Mouse (Mus musculus): Measurements from ENCODE around the gene Cmip.

Cmip gene

DNA sequence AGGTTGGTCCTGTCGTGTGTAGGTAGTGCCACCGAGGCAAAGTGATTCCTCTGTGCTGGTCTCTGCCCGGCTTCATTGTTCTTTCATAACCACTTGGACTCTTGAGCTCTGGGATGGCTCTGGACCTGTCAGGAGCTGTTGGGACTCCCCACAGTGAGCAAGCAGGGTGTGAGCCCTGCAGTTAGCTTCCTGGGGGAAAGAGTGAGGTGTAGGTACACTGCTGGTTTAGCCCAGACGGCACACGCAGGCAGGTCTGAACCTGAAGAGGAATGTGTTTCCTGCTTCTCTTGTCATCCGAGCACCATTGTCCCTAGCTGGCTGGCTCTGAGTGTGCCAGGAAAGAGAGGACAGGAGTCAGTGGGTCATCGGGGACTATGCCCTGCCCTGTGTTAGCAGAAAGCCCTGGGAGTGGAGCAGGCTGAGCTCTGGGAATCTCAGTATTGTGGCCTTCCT lies 70.5 kb downstream of the Cmip start:
- DNase-seq: no peak

DNA sequence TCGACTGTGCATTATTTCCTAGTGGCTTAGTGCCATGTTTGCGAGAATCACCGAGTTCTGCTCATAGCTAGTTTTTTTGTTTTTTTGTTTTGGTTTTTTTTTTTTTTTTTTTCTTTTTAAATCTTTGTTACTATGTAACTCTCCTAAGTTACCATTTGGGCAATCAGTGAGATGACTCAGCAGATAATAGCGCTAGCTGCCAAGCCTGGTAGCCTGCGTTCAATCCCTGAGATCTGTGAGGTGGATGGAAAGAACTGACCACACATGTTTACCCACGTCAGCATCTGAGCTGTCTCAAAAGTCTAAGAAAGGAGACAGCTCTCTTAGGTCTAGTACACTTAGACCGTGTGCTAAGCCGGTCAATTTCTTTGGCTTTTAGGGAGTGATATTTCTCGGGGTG lies 71.9 kb downstream of the Cmip start:
- DNase-seq: no peak

DNA sequence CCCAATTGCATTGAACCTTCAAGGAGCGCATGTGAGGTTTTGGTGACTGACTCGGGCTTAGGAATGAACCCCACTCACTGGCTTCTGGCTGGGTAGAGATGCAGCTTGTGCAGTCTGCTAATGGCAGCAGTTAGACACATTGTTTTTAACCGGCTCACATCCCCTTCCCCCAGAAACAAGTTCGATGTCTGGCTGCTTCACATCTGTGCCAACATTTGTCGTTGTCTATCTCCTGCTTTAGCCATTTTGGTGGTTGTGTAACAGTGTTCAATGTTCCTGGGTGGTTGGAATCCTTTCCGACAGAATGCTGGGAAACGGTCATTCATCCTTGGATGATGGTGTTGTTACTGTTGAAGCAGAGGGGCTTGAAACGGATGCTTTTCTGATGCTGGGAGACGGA lies 72.3 kb downstream of the Cmip start:
- no peak for DNase-seq

DNA sequence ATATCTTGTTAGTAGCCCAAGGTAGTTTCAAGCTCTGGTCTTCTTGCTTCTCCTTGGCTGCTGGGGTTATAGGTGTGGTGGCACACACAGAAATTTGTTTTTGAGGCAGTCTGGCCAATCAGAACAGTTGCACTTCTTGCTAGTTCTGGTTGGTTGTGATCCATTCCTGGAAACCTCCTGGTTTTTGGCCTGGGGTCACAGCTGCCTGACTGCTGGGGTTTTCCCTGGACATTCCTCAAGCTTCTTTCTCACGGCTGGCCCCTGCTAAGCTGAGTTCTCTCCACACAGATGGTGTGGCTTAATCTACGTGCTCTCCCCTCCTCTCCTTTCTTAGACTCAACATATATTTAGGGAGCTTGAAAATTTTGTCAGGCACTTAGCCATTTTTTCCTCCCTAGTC lies 73.0 kb downstream of the Cmip start:
- DNase-seq: no peak

DNA sequence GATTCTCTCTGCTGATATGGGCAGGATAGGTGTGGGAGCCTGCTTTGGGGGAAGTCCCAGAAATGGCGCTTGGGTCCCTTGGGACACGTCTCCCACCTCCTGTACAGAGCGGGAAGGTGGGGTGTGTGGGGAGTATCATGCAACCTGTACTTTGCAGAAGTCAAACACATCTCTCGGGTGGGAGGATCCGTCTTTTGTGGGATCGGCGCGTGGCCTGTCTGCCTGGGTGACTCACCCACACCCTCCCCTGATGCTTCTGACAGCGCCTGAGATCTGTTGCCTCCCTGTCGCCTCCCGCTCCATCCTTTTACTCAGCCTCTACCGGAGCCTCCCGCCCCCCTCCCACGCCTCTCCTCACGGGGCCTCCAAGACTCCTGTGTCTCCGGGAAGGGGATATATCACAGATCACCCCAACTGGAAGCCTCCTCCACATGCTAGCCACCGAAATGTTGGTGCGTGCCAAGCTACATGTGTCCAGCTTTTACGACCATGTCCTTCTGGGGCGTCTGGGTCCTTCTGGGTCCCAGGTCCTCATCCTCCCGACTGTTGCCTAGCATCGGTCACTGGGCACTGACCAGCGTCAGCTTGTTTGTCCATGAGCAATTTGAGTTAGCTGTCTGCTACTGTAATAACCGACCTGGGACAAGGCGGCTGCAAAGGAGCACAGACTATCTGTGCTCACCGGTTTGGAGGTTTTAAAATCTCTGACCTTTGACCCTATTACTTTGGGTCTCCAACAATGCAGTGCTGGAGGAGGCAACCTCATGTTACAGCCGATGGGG lies 75.6 kb downstream of the Cmip start:
- no peak for DNase-seq

DNA sequence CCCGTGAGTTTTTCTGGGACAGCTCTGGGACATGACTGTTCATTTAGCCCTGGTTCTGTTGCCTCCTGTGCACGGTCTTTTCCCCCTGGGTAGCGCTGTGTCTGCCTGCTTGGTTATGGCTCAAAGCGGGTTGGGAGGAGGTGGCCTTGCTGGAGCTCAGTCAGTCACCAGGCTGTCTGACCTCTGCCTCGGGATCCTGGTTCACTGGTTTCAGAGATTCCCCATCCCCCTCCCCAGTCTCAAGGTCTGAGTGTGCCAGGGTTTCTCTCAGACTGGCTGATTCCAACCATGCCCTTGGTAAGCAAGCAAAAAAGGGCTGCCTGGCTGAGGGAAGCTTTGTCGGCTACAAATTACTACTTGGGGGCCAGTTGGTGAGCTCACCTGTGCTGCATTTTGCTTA lies 76.8 kb downstream of the Cmip start:
- no peak for DNase-seq

DNA sequence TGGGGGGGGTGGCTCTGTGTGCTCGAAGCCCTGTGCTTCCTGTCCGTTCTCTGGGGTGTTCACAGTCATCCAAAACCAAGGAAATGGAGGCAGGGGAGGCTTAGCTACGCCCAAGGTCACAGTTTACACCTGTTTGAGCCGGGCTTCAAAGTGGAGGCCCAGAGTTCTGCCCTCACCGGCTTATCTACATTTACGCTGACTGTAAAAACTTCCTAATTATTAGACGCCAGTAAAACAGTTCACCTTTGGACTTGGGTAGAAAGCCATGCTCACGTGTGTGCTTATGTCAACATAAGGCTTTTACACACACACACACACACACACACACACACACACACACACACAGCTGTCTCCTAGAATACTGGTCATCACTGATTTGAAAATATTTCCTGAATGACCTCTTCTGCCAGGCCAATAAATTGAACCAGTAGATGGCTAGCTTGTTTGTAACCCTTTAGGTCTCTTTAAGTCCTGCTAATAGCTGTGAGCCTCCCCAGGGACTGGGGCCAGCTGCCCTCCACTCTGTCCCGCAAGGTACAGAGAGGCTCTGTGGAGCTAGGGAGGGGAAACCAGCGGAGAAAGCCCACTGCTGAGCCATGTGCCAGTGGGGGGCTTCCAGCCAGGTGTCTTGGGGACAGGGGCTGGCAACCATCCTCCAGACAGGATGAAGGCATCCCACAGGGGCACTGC lies 77.3 kb downstream of the Cmip start:
- DNase-seq: no peak

DNA sequence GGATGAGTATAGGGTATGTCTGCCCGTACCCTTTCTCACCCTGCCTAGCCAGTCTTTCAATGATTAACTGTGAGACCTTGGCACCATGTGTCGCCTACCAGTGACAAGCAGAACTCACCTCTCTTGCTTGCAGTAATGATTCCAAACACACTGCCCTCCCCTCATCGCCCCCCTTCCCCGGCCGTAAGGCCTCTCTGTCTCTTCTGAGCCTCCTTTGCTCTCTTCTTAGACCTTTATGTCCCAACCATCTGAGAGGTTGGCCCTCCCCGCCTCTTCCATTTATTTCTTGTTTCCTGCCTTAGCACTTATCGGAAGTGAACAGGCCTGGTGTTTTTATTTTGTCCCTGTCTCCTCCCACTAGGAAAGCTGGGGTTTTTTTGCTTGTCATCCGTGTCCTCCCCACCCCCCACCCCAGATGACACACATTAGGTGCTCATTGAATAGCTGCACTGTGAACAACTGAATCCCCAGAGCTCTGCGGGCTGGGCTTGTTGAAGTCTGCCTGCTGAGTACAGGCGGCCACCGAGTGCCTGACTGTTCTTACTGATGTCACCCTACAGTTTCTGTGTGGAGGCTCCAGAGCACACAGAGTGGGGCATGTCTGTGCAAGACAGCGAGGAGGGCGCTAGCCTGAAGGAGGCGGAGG lies 78.0 kb downstream of the Cmip start:
- DNase-seq: no peak

DNA sequence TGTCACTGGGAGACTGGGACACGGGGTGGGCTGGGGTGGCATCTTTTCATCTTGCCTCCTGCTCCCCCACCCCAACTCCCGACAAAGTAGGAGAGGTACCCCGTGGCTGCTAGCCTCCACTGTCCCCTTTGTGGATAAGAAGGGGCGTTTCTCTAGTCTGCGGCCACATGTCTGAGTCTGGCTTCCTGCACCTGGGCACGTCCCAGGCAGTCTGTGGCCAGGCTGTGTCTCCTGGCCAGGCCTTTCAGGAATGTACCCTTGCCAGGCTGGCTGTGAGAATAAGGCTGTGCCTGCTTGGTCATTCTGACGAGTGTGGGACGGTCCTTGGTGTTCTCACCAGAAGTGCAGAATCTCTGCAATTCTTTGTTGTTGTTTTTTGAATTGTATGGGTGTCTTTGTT lies 78.6 kb downstream of the Cmip start:
- peak in 1 of 2 experiments; percentile 44 for DNase-seq

DNA sequence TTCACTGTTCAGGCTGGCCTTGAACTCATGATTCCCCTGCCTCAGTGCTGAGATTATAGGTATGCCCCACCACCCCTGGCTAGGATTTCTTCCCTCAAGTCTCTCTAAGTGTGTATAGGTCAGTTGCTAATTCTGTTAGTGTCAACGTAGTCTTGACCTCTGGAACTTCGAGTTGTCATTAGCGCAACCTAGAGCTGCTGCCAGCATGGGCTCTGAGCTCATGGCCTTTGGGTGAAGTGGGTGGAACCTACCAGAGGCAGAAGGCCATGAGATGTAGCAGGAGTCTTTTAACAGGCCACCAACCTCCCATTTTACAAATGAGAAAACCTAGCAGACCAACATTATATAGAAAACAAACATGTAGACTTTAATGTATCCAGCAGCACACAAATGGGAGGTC lies 80.3 kb downstream of the Cmip start:
- no peak for DNase-seq

DNA sequence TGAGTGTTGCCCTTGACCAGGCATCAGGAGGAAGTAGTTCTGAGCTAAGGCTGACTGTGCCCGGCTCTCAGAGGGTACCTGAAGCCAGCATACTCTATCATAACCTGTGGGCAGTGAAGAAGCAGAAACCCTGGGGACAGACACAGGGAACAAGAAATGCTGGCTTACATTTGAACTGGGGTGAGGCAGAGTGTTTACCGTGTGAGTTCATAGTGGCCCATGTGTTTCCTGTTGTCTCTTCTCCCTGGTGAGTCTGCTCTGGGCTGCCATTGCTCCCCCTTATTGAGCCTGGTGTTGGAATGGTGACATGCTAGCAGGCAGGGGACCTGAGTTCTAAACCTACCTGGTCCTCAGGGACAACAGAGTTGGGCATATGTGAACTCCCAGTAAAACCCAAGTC lies 81.8 kb downstream of the Cmip start:
- no peak for DNase-seq

DNA sequence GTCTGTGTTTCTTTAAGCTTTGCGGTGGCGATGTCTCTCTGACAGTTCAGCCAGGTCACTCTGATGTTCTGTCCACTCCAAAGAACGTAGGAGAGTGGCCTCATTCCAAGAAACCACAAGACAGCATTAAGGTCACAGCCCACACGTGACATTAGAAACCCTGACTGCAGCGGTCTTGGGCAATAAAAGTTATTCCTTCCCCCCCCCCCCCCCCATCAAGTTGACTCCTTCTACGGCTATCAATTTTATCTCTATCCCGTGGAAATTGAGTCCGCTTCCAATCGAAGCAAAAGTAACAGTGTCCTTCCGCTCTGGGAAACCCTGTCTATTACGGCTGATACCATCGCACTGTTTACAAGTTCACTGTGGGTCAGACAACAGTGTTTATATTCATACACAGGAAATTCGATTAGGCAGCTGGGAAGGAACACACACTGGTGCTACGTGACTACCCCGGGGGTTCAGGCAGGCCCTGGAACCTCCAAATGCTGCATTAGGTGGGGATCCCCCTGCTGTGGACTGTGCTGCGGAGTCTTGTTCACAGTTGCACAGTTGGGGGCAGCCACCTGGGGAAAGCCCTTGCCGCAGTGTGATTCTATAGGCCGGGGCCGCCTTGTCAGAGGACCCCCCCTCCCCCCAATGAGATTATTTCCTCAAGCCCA lies 82.6 kb downstream of the Cmip start:
- no peak for DNase-seq

DNA sequence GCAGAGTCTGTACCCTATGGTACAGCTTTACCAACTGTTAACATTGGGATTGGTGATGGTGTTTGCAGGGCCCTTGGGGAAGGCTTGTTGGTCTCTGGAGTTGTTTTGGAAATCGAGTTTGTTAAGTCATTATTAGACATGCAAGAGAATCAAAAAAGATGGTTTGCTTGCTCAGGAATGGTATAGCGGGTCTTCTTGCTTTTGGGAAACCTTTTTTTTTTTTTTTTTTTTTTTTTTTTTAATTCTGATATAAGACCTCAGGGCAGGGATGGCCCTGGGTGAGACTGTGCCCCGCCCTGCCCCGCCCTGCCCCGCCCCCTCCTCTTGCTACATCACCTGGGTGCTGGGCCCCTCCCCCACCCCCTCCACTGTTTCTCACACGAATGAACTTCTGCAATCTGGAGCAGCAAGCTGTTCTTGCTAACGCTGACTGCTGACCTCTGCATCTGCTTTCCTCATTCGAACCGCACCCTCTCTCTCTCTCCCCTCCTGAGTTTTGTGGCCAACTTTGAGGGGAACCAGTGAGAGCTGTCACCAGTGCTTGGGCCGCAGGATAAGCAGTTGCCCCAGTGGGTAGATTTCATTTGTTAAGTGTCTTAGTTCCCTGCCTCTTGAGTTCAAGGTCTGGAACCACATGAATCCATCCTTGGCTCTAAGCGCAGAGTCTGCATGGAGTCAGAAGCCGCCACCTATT lies 83.2 kb downstream of the Cmip start:
- no peak for DNase-seq

DNA sequence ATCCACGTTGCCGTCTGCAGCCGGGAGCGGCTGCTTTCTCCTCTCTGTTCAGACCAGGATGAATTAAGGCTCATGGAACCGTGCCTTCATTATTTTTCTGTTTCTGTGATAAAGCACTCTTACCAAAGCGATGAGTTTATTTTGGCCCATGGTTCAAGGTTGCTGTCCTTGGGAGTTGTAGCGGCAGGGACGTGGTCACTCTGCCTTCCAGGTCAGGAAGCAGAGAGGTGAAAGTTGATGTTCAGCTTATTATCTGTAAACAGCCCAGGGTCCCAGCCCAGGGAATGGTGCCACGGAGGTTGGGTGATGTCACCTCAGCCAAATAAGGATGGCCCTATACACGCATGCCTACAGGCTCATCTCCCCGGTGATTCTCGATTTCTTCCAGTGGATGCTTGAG lies 83.9 kb downstream of the Cmip start:
- DNase-seq: no peak

DNA sequence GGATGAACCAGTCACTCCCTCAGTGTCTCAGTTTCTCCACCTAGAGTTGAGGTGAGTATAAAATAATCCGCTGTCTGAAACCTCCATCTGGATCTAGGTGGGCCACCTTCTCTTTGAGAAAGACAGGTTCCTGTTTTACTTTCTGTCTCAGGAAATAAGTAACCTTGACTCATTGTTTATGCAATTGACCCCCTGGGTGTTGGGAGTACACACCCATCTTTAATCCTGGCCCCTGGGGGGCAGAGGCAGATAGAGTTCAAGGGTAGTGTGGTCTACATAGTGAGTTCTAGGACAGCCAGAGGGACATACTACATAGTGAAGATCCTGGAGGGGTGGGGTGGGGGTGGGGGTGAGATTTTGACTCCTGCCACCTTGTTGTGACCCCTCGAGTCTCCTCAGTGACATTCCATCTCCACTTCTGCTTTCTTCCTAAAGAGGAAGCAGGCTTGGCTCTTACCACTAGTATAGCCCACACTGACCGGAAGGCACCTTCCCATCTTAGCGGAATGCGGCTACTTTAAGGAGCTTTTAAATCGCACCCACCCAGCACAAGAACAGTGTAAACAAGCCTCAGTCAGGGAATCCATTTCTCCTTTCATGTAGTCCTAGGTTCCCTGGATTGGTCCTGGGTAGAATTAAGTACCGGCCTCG lies 86.0 kb downstream of the Cmip start:
- no peak for DNase-seq

DNA sequence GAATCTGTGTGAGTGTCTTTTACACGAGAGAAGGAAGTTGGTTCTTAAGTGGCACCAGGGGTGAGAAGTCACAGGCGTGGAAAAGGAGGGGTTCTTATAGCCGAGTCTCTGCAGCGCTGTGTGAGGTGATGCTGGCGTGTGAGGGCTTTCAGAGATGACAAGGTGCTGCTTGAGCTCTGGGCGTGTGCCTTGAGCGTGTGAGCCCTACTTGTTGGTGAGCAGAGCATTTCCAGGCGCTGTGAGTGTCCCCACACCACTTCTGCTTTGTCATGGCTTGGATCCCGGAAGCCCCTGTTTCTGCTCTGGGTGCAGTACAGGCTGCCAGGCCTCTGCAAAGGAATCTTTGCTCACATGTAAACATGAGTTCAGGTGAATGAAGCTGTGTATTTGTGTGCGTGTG lies 86.6 kb downstream of the Cmip start:
- DNase-seq: no peak

DNA sequence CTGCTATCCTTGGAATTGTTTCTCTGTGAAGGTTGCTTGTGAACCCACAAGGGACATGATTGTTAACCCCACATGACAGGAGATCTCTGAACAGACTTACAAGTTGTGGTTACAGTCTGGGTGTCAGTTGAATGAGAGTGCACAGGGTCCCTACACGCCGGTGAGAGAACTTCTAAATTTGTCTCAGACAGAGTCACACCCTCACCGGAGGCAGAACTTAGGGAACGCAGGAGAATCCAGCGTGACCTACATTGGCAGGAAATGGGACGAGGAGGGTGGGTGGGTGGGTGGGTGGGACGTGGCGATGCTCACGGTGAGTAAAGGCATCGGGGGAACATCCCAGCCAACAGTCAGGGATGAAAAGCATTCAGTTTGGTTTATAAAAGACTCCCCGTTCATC lies 88.0 kb downstream of the Cmip start:
- no peak for DNase-seq

DNA sequence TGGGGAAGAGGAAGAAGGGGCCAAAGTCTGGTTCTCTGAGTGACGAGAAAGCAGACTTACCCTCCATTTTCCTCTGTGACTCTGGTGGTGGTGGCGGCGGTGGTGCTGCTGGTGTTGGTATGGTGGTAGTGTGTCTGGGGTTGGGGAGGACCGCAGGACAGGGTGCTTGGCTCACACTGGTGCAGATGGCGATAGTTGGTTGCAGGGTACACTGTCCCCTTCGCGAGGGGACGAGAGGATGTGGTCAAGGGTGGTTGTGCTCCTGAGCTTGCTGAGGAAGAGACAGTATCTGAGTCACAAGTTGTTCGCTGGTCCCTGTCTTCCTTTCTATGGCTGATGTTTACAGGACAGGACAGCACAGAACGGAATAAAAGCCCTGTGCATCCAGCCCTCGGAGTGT lies 88.5 kb downstream of the Cmip start:
- no peak for DNase-seq

DNA sequence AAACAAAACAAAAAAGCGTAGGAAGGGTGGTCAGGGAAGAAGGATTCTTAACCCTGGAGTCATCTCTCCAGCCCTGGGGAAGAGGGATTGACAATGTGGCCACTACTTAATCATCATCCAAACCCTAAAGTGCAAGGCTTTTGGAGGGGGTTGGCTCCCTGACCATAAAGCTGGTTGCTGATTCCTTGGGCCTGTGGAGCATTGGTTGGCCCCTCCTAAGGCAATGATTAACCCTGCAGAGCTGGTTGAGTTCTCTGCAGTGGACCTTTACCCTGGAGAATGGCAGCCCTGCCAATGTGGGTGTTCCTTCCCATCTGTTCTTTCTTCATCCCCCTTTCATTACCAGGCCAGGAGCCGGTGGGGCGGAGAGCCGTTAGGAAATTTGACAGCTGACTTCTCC lies 90.7 kb downstream of the Cmip start:
- DNase-seq: no peak

DNA sequence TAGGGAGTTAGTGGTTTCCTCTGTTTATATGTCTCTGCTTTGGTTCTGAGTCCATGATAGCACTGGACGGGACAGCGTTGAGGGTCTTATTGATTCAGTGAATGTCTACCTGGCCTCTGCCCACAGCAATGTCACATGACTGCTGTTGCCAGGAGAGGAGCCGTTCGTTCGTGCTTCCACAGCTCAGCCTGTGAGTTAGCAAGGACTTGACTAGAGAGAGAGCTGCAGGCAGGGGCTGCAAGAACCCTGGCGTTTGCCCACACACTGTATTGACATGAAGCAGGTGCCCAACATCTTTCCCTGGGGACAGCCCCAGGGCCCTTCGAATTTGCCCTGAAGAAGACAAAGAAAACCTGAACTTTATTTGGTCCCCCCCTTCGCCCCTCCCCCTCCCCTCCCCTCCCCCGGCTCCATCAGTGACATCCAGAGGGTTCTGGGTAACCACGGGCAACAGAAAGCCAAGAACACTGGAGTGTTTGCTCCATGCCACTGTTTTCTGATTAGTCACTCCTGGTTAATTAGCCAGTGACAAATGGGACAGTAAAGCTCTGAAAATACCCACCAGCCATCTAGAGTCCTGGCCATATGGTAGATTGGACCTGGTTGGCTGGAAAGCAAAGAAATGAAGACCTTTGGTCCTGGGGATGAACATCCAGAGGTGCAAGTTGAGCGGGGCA lies 92.0 kb downstream of the Cmip start:
- no peak for DNase-seq

DNA sequence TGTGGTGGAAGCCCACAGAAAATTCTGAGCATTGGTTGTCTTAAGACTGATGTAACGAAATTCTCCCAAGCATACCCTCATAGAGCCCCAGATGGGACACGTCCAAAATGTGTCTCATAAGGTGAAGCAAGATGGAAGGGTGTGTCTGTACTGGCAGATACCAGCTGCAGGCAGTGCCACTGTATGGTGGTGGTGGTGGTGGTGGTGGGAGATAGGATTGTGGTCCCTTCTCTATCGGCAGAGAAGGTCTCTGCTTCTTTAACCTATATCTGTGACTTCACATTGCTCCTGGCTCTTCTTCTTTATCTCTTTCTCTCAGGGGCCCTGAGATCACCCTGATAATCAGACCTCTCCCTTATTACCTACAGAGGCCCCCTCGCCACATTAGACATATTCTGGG lies 92.7 kb downstream of the Cmip start:
- no peak for DNase-seq

DNA sequence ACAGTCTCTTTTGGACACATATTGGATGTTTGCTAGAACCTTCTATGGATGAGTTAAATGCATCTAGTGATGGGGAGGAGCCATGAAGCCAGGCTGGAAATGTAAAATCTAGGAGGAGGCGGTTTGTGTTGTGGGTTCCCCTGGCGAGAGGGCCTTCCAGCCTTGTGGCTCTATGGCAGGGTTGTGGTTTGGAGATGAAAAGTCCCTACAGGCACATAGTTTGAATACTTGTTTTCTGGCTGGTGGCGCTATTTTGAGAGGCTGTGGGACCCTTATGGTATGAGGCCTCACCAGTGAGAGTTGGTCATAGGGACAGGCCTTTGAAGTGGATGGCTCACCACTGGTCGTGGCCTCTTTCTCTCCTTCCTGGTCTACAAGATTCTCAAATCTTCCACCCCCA lies 95.2 kb downstream of the Cmip start:
- DNase-seq: no peak

Data from cerebellum, postnatal 14 days (tissue).